Mouse (Mus musculus) lung, embryonic 15.5 days (tissue): Measurements from ENCODE around the gene Igsf9b. TPM values are rescaled to one million over a fixed set of nuclear protein-coding genes. Genes with fewer than 3 reads are reported as not detected.

Experiments used
- polyA plus RNA-seq: library from polyadenylated mRNA; unstranded; fragments of >200 nt; fragmentation: Nextera tagmentation; extraction: Ambion mirVana; gene quantifications from 2 replicates; pipeline ENCODE4 v1.2.1, GENCODE M21; 2015

Gene Igsf9b
- polyA plus RNA-seq, 1 experiment from 2014 or later = 3.0 TPM

Other genes starting within 250 kb of the Igsf9b start
- gene Jam3, start 143.8 kb upstream of the Igsf9b start, polyA plus RNA-seq = 63.6 and 64.8 TPM in 2 replicates
- gene Spata19, start 97.6 kb downstream of the Igsf9b start, polyA plus RNA-seq = not detected in 2 replicates